Mouse (Mus musculus): Measurements from ENCODE around the gene Hk2. TPM values are rescaled to one million over a fixed set of nuclear protein-coding genes. Genes with fewer than 3 reads are reported as not detected.
"Not testable (repeated sequence)": the region's sequence is repeated elsewhere in the genome, so short reads cannot be mapped to it uniquely, and the experiment has no call there.

Hk2 gene
- total RNA-seq, 1 experiment from 2014 or later: 31.0 TPM

- no peak for ATAC-seq (ENCODE audit: extremely low read depth, insufficient number of reproducible peaks, low FRiP score, poor library complexity, severe bottlenecking)
These were observed 66.5 kb downstream of the Hk2 start for GRCm38 (mm10) chr6:82707742-82708141.

DNA sequence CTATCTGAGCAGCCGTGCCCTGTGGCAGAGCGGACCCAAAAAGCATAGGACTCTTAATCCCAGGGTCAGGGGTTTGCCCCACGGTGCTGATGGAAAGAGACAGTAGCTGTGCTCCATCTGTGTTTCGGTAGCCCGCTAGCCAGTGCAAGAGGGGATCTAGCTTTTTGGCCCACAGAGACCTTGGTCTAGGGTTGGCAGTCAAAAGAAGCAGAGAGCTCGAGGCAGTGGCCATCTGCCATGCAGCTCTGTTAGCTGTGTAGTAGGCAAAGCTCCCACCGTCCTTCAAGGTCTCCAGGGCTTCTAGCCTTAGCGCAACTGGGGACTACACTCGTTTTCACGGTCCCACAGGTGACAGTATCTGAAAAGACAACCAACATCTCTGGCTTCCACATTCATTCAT, 67.0 kb downstream of the Hk2 start:
- ATAC-seq (ENCODE audit: extremely low read depth, insufficient number of reproducible peaks, low FRiP score, poor library complexity, severe bottlenecking): no peak

DNA sequence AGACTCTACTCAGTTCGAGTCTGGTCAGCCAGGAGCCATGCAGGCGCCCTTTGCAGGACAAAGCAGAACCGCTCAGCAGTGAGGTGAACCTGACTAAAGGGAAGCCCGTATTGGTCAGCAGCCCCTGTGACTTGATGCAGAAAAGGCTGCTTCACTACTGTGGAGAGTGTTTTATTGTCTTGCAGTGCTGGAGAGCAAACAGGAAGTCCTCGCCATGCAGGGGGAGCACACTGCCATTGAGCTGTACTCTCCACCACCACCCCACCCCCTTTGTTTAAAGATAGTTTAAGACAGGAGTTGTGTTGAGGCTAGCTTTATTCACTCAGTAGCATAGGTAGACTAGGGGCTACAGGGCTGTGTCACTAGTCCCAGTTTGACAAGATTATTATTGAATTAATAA, 69.0 kb downstream of the Hk2 start, which contains the start of gene Pole4:
TSS of gene Pole4 (minus strand) at position 145 of the 400 bp plus-strand sequence.
- no peak for ATAC-seq (ENCODE audit: extremely low read depth, insufficient number of reproducible peaks, low FRiP score, poor library complexity, severe bottlenecking)

DNA sequence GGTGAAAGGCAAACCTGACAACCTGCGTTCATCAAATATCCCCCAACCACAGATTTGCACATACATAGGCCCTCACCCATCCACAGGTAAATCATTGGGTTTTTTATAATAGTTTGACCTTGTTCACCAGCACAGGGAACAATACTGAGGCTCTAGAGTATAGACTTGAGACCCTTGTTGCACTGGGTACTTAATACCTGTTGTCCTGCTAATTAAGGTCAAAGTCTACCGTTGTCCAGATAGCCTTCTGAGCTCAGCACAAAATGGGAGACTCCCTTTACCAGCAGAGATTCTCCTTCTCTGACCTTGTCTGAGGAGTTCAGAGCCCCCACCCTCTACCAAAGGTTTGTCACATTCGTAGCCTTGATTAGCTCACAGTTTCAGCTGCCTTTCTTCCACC, 70.5 kb downstream of the Hk2 start:
- no peak for ATAC-seq (ENCODE audit: extremely low read depth, insufficient number of reproducible peaks, low FRiP score, poor library complexity, severe bottlenecking)

- peak; percentile 82 for ATAC-seq (ENCODE audit: extremely low read depth, insufficient number of reproducible peaks, low FRiP score, poor library complexity, severe bottlenecking)
These were observed 71.6 kb downstream of the Hk2 start for GRCm38 (mm10) chr6:82702593-82703017.

- ATAC-seq (ENCODE audit: extremely low read depth, insufficient number of reproducible peaks, low FRiP score, poor library complexity, severe bottlenecking): no peak
These were observed 73.0 kb downstream of the Hk2 start for GRCm38 (mm10) chr6:82701296-82701695.

GRCm38 (mm10) chr6:82699831-82700230, 74.4 kb downstream of the Hk2 start:
- ATAC-seq (ENCODE audit: extremely low read depth, insufficient number of reproducible peaks, low FRiP score, poor library complexity, severe bottlenecking): no peak

- no peak for ATAC-seq (ENCODE audit: extremely low read depth, insufficient number of reproducible peaks, low FRiP score, poor library complexity, severe bottlenecking)
These were observed 77.5 kb downstream of the Hk2 start for GRCm38 (mm10) chr6:82696736-82697135.

DNA sequence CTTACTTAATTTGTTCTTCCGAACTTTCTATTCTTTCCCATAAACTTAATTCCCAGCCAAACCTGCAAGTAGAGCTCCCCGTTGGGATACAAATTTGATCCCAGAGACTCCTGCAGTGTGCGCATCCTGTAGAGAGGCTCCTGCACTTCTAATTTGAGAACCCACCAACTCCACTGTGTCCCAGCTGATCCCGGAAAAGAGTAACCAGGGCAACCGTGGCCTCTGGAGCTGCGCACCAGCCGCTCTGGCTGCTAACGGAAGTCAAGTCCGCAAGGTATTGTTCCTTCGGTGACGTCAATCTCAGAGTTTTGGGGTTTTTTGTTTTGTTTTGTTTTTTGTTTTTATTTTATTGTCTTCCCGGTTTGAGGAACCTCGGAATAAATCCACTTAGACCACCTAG, 79.6 kb downstream of the Hk2 start:
- no peak for ATAC-seq (ENCODE audit: extremely low read depth, insufficient number of reproducible peaks, low FRiP score, poor library complexity, severe bottlenecking)

- no peak for ATAC-seq (ENCODE audit: extremely low read depth, insufficient number of reproducible peaks, low FRiP score, poor library complexity, severe bottlenecking)
These were observed 84.8 kb downstream of the Hk2 start for GRCm38 (mm10) chr6:82689474-82689873.

GRCm38 (mm10) chr6:82688586-82688985, 85.7 kb downstream of the Hk2 start:
- ATAC-seq (ENCODE audit: extremely low read depth, insufficient number of reproducible peaks, low FRiP score, poor library complexity, severe bottlenecking): not testable (repeated sequence)

DNA sequence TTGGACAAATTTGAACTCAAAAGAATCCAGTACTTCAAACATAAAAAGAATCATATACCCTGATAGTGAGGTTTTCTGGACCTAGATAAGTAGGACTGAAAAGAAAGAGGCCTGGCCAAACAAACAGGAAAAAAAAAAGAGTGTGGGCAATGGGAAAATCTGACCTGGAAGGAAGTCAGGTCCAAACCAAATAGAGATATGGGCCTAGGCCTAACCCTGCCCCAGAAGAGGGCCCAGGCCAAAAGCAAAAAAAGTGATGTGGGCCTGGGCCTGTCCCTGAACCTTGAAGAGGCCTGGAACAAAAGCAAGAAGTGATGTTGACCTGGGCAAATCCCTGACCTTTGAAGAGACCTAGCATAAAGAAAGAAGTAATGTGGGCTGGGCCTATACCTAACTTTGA, 90.1 kb downstream of the Hk2 start:
- no peak for ATAC-seq (ENCODE audit: extremely low read depth, insufficient number of reproducible peaks, low FRiP score, poor library complexity, severe bottlenecking)

GRCm38 (mm10) chr6:82679286-82679685, 95.0 kb downstream of the Hk2 start:
- ATAC-seq (ENCODE audit: extremely low read depth, insufficient number of reproducible peaks, low FRiP score, poor library complexity, severe bottlenecking): not testable (repeated sequence)

- not testable (repeated sequence) for ATAC-seq (ENCODE audit: extremely low read depth, insufficient number of reproducible peaks, low FRiP score, poor library complexity, severe bottlenecking)
These were observed 96.6 kb downstream of the Hk2 start for GRCm38 (mm10) chr6:82677629-82678028.

Other genes with a start within 250 kb of the Hk2 start
- gene Pole4, start 69.1 kb downstream of the Hk2 start, total RNA-seq (2017): 34.2 and 39.2 TPM in 2 replicates
- 0.58 and 1.5 TPM in 2 replicates for gene Sema4f, start 165.3 kb upstream of the Hk2 start, total RNA-seq (2017)
- 1.1 and 2.1 TPM in 2 replicates for gene M1ap, start 172.4 kb upstream of the Hk2 start, total RNA-seq (2017)

Measured in neutrophil, adult 5-6 weeks (primary cell).